Mouse (Mus musculus): Measurements from ENCODE around the gene Gm20388. TPM values are rescaled to one million over a fixed set of nuclear protein-coding genes. Genes with fewer than 3 reads are reported as not detected.
A peak's percentile ranks its signal among the peaks of the same experiment; 100 is the strongest.

Gene Gm20388
- polyA plus RNA-seq, 1 experiment, result 49.7 TPM

- Histone ChIP-seq H3K4me1 (ENCODE audit: control insufficient read depth, insufficient read depth, low read length) (no peaks in the 10 kb centered on the region), H3K4me3 (ENCODE audit: insufficient read depth, low read depth, low read length) (no peak overlapping the region), H3K36me3 (ENCODE audit: control insufficient read depth, insufficient read depth, low read length) (no peaks in the 10 kb centered on the region; the same call in none of the 2 replicates), H3K27me3 (replicated peaks; ENCODE audit: control insufficient read depth, insufficient read depth, low read length) (no peaks in the 10 kb centered on the region), H3K27ac (ENCODE audit: insufficient read depth, low read depth, low read length) (no peak overlapping the region)
- DNase-seq, result no peak
- TF ChIP-seq POLR2A (IDR thresholded peaks at IDR 0.05; ENCODE audit: low read depth, low read length) (no peak), CTCF (conservative IDR thresholded peaks at IDR 0.05; ENCODE audit: insufficient read depth, insufficient read length, low read depth, low read length) (no peak)
- WGBS, result 93% methylated on average over 5 of the region's 5 CpGs
Observed at GRCm38 (mm10) chr8:124044421-124044820, 4133.8 kb downstream of the Gm20388 start.

- Histone ChIP-seq H3K27ac (ENCODE audit: insufficient read depth, low read depth, low read length) (no peak overlapping the region), H3K27me3 (replicated peaks; ENCODE audit: control insufficient read depth, insufficient read depth, low read length) (no peaks in the 10 kb centered on the region), H3K4me3 (ENCODE audit: insufficient read depth, low read depth, low read length) (no peak overlapping the region), H3K4me1 (ENCODE audit: control insufficient read depth, insufficient read depth, low read length) (no peaks in the 10 kb centered on the region), H3K36me3 (ENCODE audit: control insufficient read depth, insufficient read depth, low read length) (no peaks in the 10 kb centered on the region; the same call in none of the 2 replicates)
- no peak for DNase-seq
- 94% methylated on average over 12 of the region's 12 CpGs for WGBS
- no peak for TF ChIP-seq POLR2A (IDR thresholded peaks at IDR 0.05; ENCODE audit: low read depth, low read length)
- TF ChIP-seq CTCF (conservative IDR thresholded peaks at IDR 0.05; ENCODE audit: insufficient read depth, insufficient read length, low read depth, low read length), result no peak
Observed at GRCm38 (mm10) chr8:124044931-124045330, 4134.3 kb downstream of the Gm20388 start.

GRCm38 (mm10) chr8:124045856-124046255 lies 4135.2 kb downstream of the Gm20388 start:
- Histone ChIP-seq H3K4me1 (ENCODE audit: control insufficient read depth, insufficient read depth, low read length) (no peaks in the 10 kb centered on the region), H3K27me3 (replicated peaks; ENCODE audit: control insufficient read depth, insufficient read depth, low read length) (no peaks in the 10 kb centered on the region), H3K4me3 (ENCODE audit: insufficient read depth, low read depth, low read length) (no peak overlapping the region), H3K27ac (ENCODE audit: insufficient read depth, low read depth, low read length) (no peak overlapping the region), H3K36me3 (ENCODE audit: control insufficient read depth, insufficient read depth, low read length) (no peaks in the 10 kb centered on the region; the same call in 1 of the 2 replicates)
- TF ChIP-seq POLR2A (IDR thresholded peaks at IDR 0.05; ENCODE audit: low read depth, low read length) (no peak), CTCF (conservative IDR thresholded peaks at IDR 0.05; ENCODE audit: insufficient read depth, insufficient read length, low read depth, low read length) (no peak)
- 84% methylated on average over 8 of the region's 8 CpGs for WGBS
- no peak for DNase-seq

GRCm38 (mm10) chr8:124052110-124052509 lies 4141.5 kb downstream of the Gm20388 start:
- Histone ChIP-seq H3K4me1 (ENCODE audit: control insufficient read depth, insufficient read depth, low read length) (no peaks in the 10 kb centered on the region), H3K4me3 (ENCODE audit: insufficient read depth, low read depth, low read length) (no peak overlapping the region), H3K27me3 (replicated peaks; ENCODE audit: control insufficient read depth, insufficient read depth, low read length) (no peaks in the 10 kb centered on the region), H3K27ac (ENCODE audit: insufficient read depth, low read depth, low read length) (no peak overlapping the region), H3K36me3 (ENCODE audit: control insufficient read depth, insufficient read depth, low read length) (no peaks in the 10 kb centered on the region)
- DNase-seq, result peak; percentile 71
- TF ChIP-seq CTCF (conservative IDR thresholded peaks at IDR 0.05; ENCODE audit: insufficient read depth, insufficient read length, low read depth, low read length) (peak; percentile 98), POLR2A (IDR thresholded peaks at IDR 0.05; ENCODE audit: low read depth, low read length) (no peak)
- WGBS, result 12% methylated on average over 3 of the region's 3 CpGs

- Histone ChIP-seq H3K4me3 (ENCODE audit: insufficient read depth, low read depth, low read length) (no peak overlapping the region), H3K27ac (ENCODE audit: insufficient read depth, low read depth, low read length) (no peak overlapping the region), H3K27me3 (replicated peaks; ENCODE audit: control insufficient read depth, insufficient read depth, low read length) (no peaks in the 10 kb centered on the region), H3K36me3 (ENCODE audit: control insufficient read depth, insufficient read depth, low read length) (no peaks in the 10 kb centered on the region), H3K4me1 (ENCODE audit: control insufficient read depth, insufficient read depth, low read length) (no peaks in the 10 kb centered on the region)
- no peak for TF ChIP-seq POLR2A (IDR thresholded peaks at IDR 0.05; ENCODE audit: low read depth, low read length)
- no peak for TF ChIP-seq CTCF (conservative IDR thresholded peaks at IDR 0.05; ENCODE audit: insufficient read depth, insufficient read length, low read depth, low read length)
- DNase-seq, result no peak
- WGBS, result 74% methylated on average over 4 of the region's 4 CpGs
Observed at GRCm38 (mm10) chr8:124052568-124052967, 4141.9 kb downstream of the Gm20388 start.

GRCm38 (mm10) chr8:124056832-124057655 lies 4146.4 kb downstream of the Gm20388 start:
- 79% methylated on average over 11 of the region's 11 CpGs for WGBS

GRCm38 (mm10) chr8:124066325-124067058 lies 4155.9 kb downstream of the Gm20388 start:
- no peak for TF ChIP-seq CTCF (conservative IDR thresholded peaks at IDR 0.05; ENCODE audit: insufficient read depth, insufficient read length, low read depth, low read length)
- no peak for TF ChIP-seq POLR2A (IDR thresholded peaks at IDR 0.05; ENCODE audit: low read depth, low read length)
- H3K27ac ChIP-seq (ENCODE audit: insufficient read depth, low read depth, low read length), result no peak overlapping the region
- H3K27me3 ChIP-seq (replicated peaks; ENCODE audit: control insufficient read depth, insufficient read depth, low read length), result no peaks in the 10 kb centered on the region
- H3K4me1 ChIP-seq (ENCODE audit: control insufficient read depth, insufficient read depth, low read length), result no peaks in the 10 kb centered on the region
- DNase-seq, result peak; percentile 18
- H3K36me3 ChIP-seq (ENCODE audit: control insufficient read depth, insufficient read depth, low read length), result no peaks in the 10 kb centered on the region
- 43% methylated on average over 4 of the region's 4 CpGs for WGBS
- no peak overlapping the region for H3K4me3 ChIP-seq (ENCODE audit: insufficient read depth, low read depth, low read length)

More at GRCm38 (mm10) chr8:124056832-124057655, 4146.4 kb downstream of the Gm20388 start:
- Histone ChIP-seq H3K27ac (ENCODE audit: insufficient read depth, low read depth, low read length) (no peak overlapping the region), H3K4me1 (ENCODE audit: control insufficient read depth, insufficient read depth, low read length) (no peaks in the 10 kb centered on the region), H3K27me3 (replicated peaks; ENCODE audit: control insufficient read depth, insufficient read depth, low read length) (no peaks in the 10 kb centered on the region), H3K36me3 (ENCODE audit: control insufficient read depth, insufficient read depth, low read length) (no peaks in the 10 kb centered on the region), H3K4me3 (ENCODE audit: insufficient read depth, low read depth, low read length) (no peak overlapping the region)
- DNase-seq, result peak; percentile 55
- TF ChIP-seq CTCF (conservative IDR thresholded peaks at IDR 0.05; ENCODE audit: insufficient read depth, insufficient read length, low read depth, low read length) (no peak), POLR2A (IDR thresholded peaks at IDR 0.05; ENCODE audit: low read depth, low read length) (no peak)

Data from kidney, adult 2 months (tissue).